Mouse (Mus musculus) liver, embryonic 14.5 days (tissue): Measurements from ENCODE around the gene Zmynd11.

Source experiments
- CTCF ChIP-seq: IDR thresholded peaks from 2 replicates; pipeline ENCODE4 v1.5.1; 2016; ENCODE audit warnings: antibody characterized with exemption, low read depth, control low read depth
- EP300 ChIP-seq: IDR thresholded peaks from 2 replicates; pipeline ENCODE4 v1.6.1; 2016; ENCODE audit warnings: antibody characterized with exemption, low read depth

DNA sequence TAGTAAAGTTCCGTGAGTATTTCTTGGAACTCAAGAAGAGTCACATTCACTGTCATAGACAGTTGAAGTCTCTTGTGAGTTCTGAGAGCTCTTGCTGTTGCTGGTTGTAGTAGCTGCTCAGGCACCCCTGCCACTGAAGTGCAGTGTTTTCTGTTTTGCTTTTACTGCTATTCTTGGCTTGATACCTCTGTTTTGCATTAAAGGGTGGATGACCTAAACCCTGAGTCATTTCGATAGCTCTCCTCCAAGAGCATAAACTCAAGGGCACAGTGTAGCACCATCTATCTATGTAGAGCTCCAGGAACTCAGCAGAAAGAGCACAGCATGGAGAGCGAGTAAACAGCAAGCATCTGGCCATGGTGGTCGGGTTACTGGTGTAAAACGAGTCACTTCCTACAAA, 2.1 kb upstream of the Zmynd11 start:
- TF ChIP-seq CTCF: no peak
- no peak for TF ChIP-seq EP300
